Mouse (Mus musculus) right cerebral cortex, postnatal 4 days (tissue): ENCODE data around the gene Itgb2l.

Source experiments
- DNase-seq: peaks from one replicate; pipeline ENCODE4 v3.0.0-alpha.2; 2022

Itgb2l gene

GRCm38 (mm10) chr16:96426671-96427070 lies 16.7 kb downstream of the Itgb2l start:
- DNase-seq: no peak

GRCm38 (mm10) chr16:96425044-96425443 lies 18.4 kb downstream of the Itgb2l start:
- DNase-seq: no peak

GRCm38 (mm10) chr16:96408064-96408465 lies 35.4 kb downstream of the Itgb2l start:
- DNase-seq: no peak

- no peak for DNase-seq
These were observed 37.1 kb downstream of the Itgb2l start for GRCm38 (mm10) chr16:96406312-96406711.

GRCm38 (mm10) chr16:96402294-96402693 lies 41.1 kb downstream of the Itgb2l start:
- no peak for DNase-seq

GRCm38 (mm10) chr16:96400046-96400445 lies 43.4 kb downstream of the Itgb2l start:
- no peak for DNase-seq

GRCm38 (mm10) chr16:96398806-96399205 lies 44.6 kb downstream of the Itgb2l start:
- DNase-seq: no peak

- no peak for DNase-seq
These were observed 47.3 kb downstream of the Itgb2l start for GRCm38 (mm10) chr16:96396013-96396650.

GRCm38 (mm10) chr16:96395516-96395915 lies 47.9 kb downstream of the Itgb2l start:
- no peak for DNase-seq

- DNase-seq: no peak
These were observed 52.3 kb downstream of the Itgb2l start for GRCm38 (mm10) chr16:96391070-96391469.

GRCm38 (mm10) chr16:96388481-96388880 lies 54.9 kb downstream of the Itgb2l start:
- DNase-seq: no peak

- DNase-seq: no peak
These were observed 55.6 kb downstream of the Itgb2l start for GRCm38 (mm10) chr16:96387685-96388371.

GRCm38 (mm10) chr16:96384741-96385140 lies 58.7 kb downstream of the Itgb2l start:
- no peak for DNase-seq

GRCm38 (mm10) chr16:96382496-96383181 lies 60.8 kb downstream of the Itgb2l start:
- DNase-seq: no peak

- no peak for DNase-seq
These were observed 62.0 kb downstream of the Itgb2l start for GRCm38 (mm10) chr16:96381435-96381834.

GRCm38 (mm10) chr16:96378111-96378510 lies 65.3 kb downstream of the Itgb2l start:
- DNase-seq: no peak

- DNase-seq: no peak
These were observed 67.1 kb downstream of the Itgb2l start for GRCm38 (mm10) chr16:96376342-96376741.

- DNase-seq: no peak
These were observed 67.9 kb downstream of the Itgb2l start for GRCm38 (mm10) chr16:96375538-96375937.

- no peak for DNase-seq
These were observed 70.7 kb downstream of the Itgb2l start for GRCm38 (mm10) chr16:96372752-96373118.
